Mouse (Mus musculus) gastrocnemius, postnatal 25 days (tissue): Measurements from ENCODE around the gene Preb. TPM values are rescaled to one million over a fixed set of nuclear protein-coding genes. Genes with fewer than 3 reads are reported as not detected.

Experiments
- DNase-seq: peaks from one replicate; pipeline ENCODE4 v3.0.0; 2022
- long read RNA-seq, 2 experiments: library from polyadenylated mRNA; stranded (forward); transcript quantifications; one replicate each; pipeline ENCODE4 v2.0.0; 2021
- total RNA-seq, 2 experiments: library from RNA; stranded (reverse); gene quantifications; 1 replicate in 1 of 2; 2 replicates in 1 of 2; pipeline ENCODE4 v1.2.3; 2021

Gene Preb
- total RNA-seq, result 10 to 100 TPM; 69.8 to 81.6 TPM
- long read RNA-seq, experiment 1, full-length matches to known transcripts, result 30 of 42 reads
- long read RNA-seq, experiment 1, partial matches to known transcripts, result 3 of 42 reads
- long read RNA-seq, experiment 1, other reads (novel, unspliced or antisense), result 9 of 42 reads
- long read RNA-seq, experiment 2, full-length matches to known transcripts, result 25 of 36 reads
- long read RNA-seq, experiment 2, partial matches to known transcripts, result 3 of 36 reads
- long read RNA-seq, experiment 2, other reads (novel, unspliced or antisense), result 8 of 36 reads

- DNase-seq, result peak; percentile 98
These were observed at the start of gene Preb for GRCm38 (mm10) chr5:30959966-30960501. TSS of gene Preb (minus strand) at chr5:30960361.

GRCm38 (mm10) chr5:31004184-31004583 lies 44.0 kb upstream of the Preb start:
- peak; percentile 75 for DNase-seq

- DNase-seq, result no peak
These were observed 41.4 kb upstream of the Preb start for GRCm38 (mm10) chr5:31001560-31001959.

GRCm38 (mm10) chr5:31000993-31001392 lies 40.8 kb upstream of the Preb start:
- no peak for DNase-seq

- no peak for DNase-seq
These were observed 40.0 kb upstream of the Preb start for GRCm38 (mm10) chr5:31000122-31000521.

GRCm38 (mm10) chr5:30999324-30999723 lies 39.2 kb upstream of the Preb start:
- no peak for DNase-seq

- no peak for DNase-seq
These were observed 38.1 kb upstream of the Preb start for GRCm38 (mm10) chr5:30998306-30998705.

GRCm38 (mm10) chr5:30994910-30995635 lies 34.9 kb upstream of the Preb start:
- DNase-seq, result no peak

GRCm38 (mm10) chr5:30994074-30994473 lies 33.9 kb upstream of the Preb start:
- DNase-seq, result no peak

- no peak for DNase-seq
These were observed 33.0 kb upstream of the Preb start for GRCm38 (mm10) chr5:30992980-30993676.

GRCm38 (mm10) chr5:30982357-30982756 lies 22.2 kb upstream of the Preb start:
- no peak for DNase-seq

- peak; percentile 90 for DNase-seq
These were observed 14.9 kb upstream of the Preb start for GRCm38 (mm10) chr5:30974870-30975656.

GRCm38 (mm10) chr5:30969440-30969839 lies 9.3 kb upstream of the Preb start:
- no peak for DNase-seq

GRCm38 (mm10) chr5:30968416-30968815 lies 8.3 kb upstream of the Preb start, which contains the start of gene Tcf23:
TSS of gene Tcf23 (plus strand) at chr5:30968662.
- DNase-seq, result peak; percentile 60

- DNase-seq, result no peak
These were observed 6.0 kb upstream of the Preb start for GRCm38 (mm10) chr5:30966189-30966588.

- no peak for DNase-seq
These were observed 3.8 kb upstream of the Preb start for GRCm38 (mm10) chr5:30963916-30964315.

GRCm38 (mm10) chr5:30961545-30962505 lies 1.7 kb upstream of the Preb start:
- no peak for DNase-seq

- no peak for DNase-seq
These were observed 653 bp upstream of the Preb start for GRCm38 (mm10) chr5:30960814-30961213.

GRCm38 (mm10) chr5:30959198-30959854 lies 835 bp downstream of the Preb start:
- no peak for DNase-seq

- no peak for DNase-seq
These were observed 2.3 kb downstream of the Preb start for GRCm38 (mm10) chr5:30957891-30958290.
